ENCODE assay signal across 27 mouse cellular contexts in the genomic region with DNA sequence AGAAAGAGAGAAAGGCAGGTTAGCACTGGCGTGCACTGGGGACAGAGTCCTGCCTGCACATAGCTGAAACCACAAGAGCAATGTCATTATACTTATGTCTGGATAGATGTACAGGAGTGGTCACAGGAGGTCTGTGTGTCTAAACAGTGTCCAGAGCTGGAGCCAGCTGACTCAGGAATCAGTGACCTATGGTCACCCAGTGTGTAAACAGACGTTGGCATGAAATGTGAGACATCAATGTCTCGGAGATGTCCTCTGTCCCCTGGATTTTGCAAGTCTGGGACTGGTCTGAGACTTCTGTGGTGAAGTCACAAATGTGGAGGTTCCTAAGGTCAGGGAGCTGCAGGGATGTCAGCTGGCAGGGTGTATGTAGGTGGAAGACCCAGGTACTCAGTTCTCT. TPM values are rescaled to one million over a fixed set of nuclear protein-coding genes. Genes with fewer than 3 reads are reported as not detected.
"Had no signal": no experiment of that assay in that cellular context is flagged by ENCODE, and none has a peak within 500 bp of the region (broad histone marks: within the 10 kb centered on the region; RNA-seq: fewer than 3 reads in every experiment).

No protein-coding gene starts in this region.

- H3K4me1 ChIP-seq: heart, embryonic 15.5 days; hindbrain, embryonic 13.5 days; hindbrain, embryonic 15.5 days; limb, embryonic 13.5 days; limb, embryonic 15.5 days had no signal

- H3K27me3 ChIP-seq: heart, embryonic 15.5 days; hindbrain, embryonic 13.5 days; hindbrain, embryonic 15.5 days; kidney, embryonic 15.5 days; limb, embryonic 13.5 days; limb, embryonic 15.5 days had no signal

- H3K36me3 ChIP-seq: heart, embryonic 13.5 days; heart, embryonic 15.5 days; hindbrain, embryonic 13.5 days; hindbrain, embryonic 15.5 days; kidney, embryonic 15.5 days; limb, embryonic 13.5 days had no signal

- ATAC-seq: hindbrain, postnatal 0 days; intestine, embryonic 16.5 days had no signal

- H3K9me3 ChIP-seq: heart, embryonic 13.5 days; heart, embryonic 15.5 days; hindbrain, embryonic 13.5 days; hindbrain, embryonic 15.5 days; kidney, embryonic 15.5 days; limb, embryonic 13.5 days; limb, embryonic 15.5 days had no signal

- H3K4me3 ChIP-seq: heart, adult 2 months; heart, embryonic 13.5 days; heart, embryonic 15.5 days; hindbrain, embryonic 13.5 days; hindbrain, embryonic 15.5 days; kidney, embryonic 15.5 days; limb, embryonic 13.5 days; limb, embryonic 15.5 days had no signal

- H3K27ac ChIP-seq: heart, adult 2 months; heart, embryonic 13.5 days; heart, embryonic 15.5 days; hindbrain, embryonic 13.5 days; hindbrain, embryonic 15.5 days; hindbrain, postnatal 0 days; kidney, embryonic 15.5 days; kidney, postnatal 0 days; limb, embryonic 13.5 days; limb, embryonic 15.5 days; liver, embryonic 14.5 days had no signal

- H3K9ac ChIP-seq: heart, embryonic 13.5 days; heart, embryonic 15.5 days; hindbrain, embryonic 13.5 days; hindbrain, embryonic 15.5 days; kidney, embryonic 15.5 days; limb, embryonic 13.5 days; limb, embryonic 15.5 days; liver, embryonic 14.5 days had no signal

- H3K4me2 ChIP-seq: heart, embryonic 11.5 days; heart, embryonic 13.5 days; heart, embryonic 15.5 days; hindbrain, embryonic 13.5 days; hindbrain, embryonic 15.5 days; kidney, embryonic 15.5 days; limb, embryonic 13.5 days; limb, embryonic 15.5 days had no signal

- DNase-seq: gastrocnemius, postnatal 14 days; gastrocnemius, postnatal 36 days; heart, adult 11 months; heart, adult 2 months; heart, postnatal 14 days; heart, postnatal 36 days; kidney, adult 11 months; kidney, adult 2 months; kidney, adult 9 months; kidney, postnatal 14 days; kidney, postnatal 36 days; layer of hippocampus, adult 9-11 months; layer of hippocampus, postnatal 36 days; left cerebral cortex, postnatal 4 days had no signal

RNA-seq across cellular contexts. Expression of gene Col15a1, which starts 50.2 kb away (rescaled TPM):
- total RNA-seq: hematopoietic stem cell, adult 5-6 weeks had no signal
